Mouse (Mus musculus) limb, embryonic 11.5 days (tissue): ENCODE measurements around the gene Myof. TPM values are rescaled to one million over a fixed set of nuclear protein-coding genes. Genes with fewer than 3 reads are reported as not detected.

Source experiments
- ATAC-seq: fragments of 200-750 bp; cut with Nextera tagmentation; 2 replicates; pipeline ENCODE4 v1.8.0; 2017; ENCODE audit warnings: low read depth; ENCODE audit not compliant: insufficient number of reproducible peaks, low FRiP score, low TSS enrichment
- DNase-seq: peaks from one replicate; pipeline ENCODE4 v3.0.0-alpha.2; 2015; ENCODE audit warnings: low spot score
- H3K27ac ChIP-seq: fragments of 300-500 bp; sonication (generic); replicated peaks from 2 replicates; pipeline ENCODE4 v1.5.1; 2014; ENCODE audit warnings: low read depth, mild to moderate bottlenecking, low read length
- H3K27me3 ChIP-seq: fragments of 300-500 bp; sonication (generic); 2 replicates; pipeline ENCODE4 v1.6.1; 2014; ENCODE audit warnings: mild to moderate bottlenecking, low read length, mixed read lengths; ENCODE audit not compliant: control insufficient read depth, insufficient read depth
- H3K36me3 ChIP-seq: fragments of 300-500 bp; sonication (generic); 2 replicates; pipeline ENCODE4 v1.6.1; 2014; ENCODE audit warnings: mild to moderate bottlenecking, low read length, moderate library complexity, mixed read lengths; ENCODE audit not compliant: control insufficient read depth, insufficient read depth
- H3K4me1 ChIP-seq: fragments of 300-500 bp; sonication (generic); 2 replicates; pipeline ENCODE4 v1.6.1; 2014; ENCODE audit warnings: low read length, mixed read lengths; ENCODE audit not compliant: control insufficient read depth, insufficient read depth
- H3K4me2 ChIP-seq: fragments of 300-500 bp; sonication (generic); 2 replicates; pipeline ENCODE4 v1.6.1; 2014; ENCODE audit warnings: low read depth, mild to moderate bottlenecking, moderate library complexity; ENCODE audit not compliant: severe bottlenecking
- H3K4me3 ChIP-seq: fragments of 300-500 bp; sonication (generic); 2 replicates; pipeline ENCODE4 v1.5.1; 2014; ENCODE audit warnings: low read depth, low read length
- H3K9ac ChIP-seq: fragments of 300-500 bp; sonication (generic); 2 replicates; pipeline ENCODE4 v1.6.1; 2014; ENCODE audit warnings: mild to moderate bottlenecking, low read length
- H3K9me3 ChIP-seq: fragments of 300-500 bp; sonication (generic); 2 replicates; pipeline ENCODE4 v1.6.1; 2016; ENCODE audit warnings: low read length; ENCODE audit not compliant: control insufficient read depth
- WGBS: fragments of 180-500 bp; shearing (Covaris S2); extraction: QIAGEN DNeasy Blood & Tissue Kit; methylation state at CpG from one replicate; pipeline ENCODE4 v1.1.7; 2014; 5-methylcytosine and 5-hydroxymethylcytosine counted together
- polyA plus RNA-seq: library from polyadenylated mRNA; unstranded; fragments of >200 nt; fragmentation: Nextera tagmentation; extraction: Ambion mirVana; gene quantifications from 2 replicates; pipeline ENCODE4 v1.2.1, GENCODE M21; 2014

Myof gene
- polyA plus RNA-seq, 1 experiment from 2014 or later, result 3.1 TPM

- H3K4me1 ChIP-seq, result peaks cover 3% of the 10 kb centered on the region; the same call in 1 of the 2 replicates
- ATAC-seq (no peak), DNase-seq (no peak)
- H3K4me3 ChIP-seq, result no peak overlapping the region
- no peak overlapping the region for H3K27ac ChIP-seq
- WGBS, result 4% methylated on average over 9 of the region's 9 CpGs
- H3K4me2 ChIP-seq, result no peak overlapping the region
- H3K9ac ChIP-seq, result no peak overlapping the region
- peaks cover 20% of the 10 kb centered on the region for H3K27me3 ChIP-seq
- H3K9me3 ChIP-seq, result no peaks in the 10 kb centered on the region
- no peaks in the 10 kb centered on the region for H3K36me3 ChIP-seq
Observed at GRCm38 (mm10) chr19:37881431-37882081, 161.8 kb downstream of the Myof start.

DNA sequence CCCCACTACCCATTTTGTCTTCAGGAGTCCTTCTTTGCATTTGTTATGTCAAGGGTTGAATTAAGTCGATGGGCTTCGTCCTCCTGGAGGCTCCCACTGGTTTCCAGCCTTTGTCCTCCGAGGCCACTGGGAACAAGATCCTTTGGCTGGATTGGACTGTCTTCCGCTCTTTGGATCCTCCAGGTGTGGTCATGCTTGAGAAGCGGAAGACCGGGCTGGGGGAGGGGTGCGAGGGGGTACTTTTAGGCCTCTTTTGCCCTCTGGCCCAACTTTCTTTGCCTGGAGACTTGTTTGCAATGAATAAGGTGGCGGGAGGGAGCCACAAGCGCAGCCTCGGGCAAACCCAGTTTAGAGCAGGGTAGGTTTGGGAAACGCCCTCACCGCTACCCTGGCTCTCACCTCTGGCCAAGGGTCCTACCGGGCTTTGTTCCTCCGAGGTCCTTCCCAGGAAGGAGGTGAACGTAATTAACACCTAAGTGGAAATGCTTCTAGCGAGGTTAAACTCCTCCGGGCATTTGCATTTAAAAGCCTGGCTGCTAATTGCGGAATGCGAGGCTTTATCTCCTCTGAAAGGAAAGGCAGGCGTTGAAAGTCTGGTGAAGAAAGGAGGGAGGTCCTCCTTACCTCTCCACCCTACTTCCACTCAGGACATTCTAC, 165.7 kb downstream of the Myof start:
- H3K4me3 ChIP-seq, result no peak overlapping the region; the same call in 1 of the 2 replicates

GRCm38 (mm10) chr19:37876605-37877245, 166.7 kb downstream of the Myof start:
- 56% methylated on average over 6 of the region's 6 CpGs for WGBS
- Histone ChIP-seq H3K4me3 (no peak overlapping the region), H3K4me1 (no peaks in the 10 kb centered on the region), H3K4me2 (no peak overlapping the region), H3K9me3 (no peaks in the 10 kb centered on the region), H3K27ac (no peak overlapping the region), H3K9ac (no peak overlapping the region), H3K36me3 (no peaks in the 10 kb centered on the region), H3K27me3 (peaks cover 21% of the 10 kb centered on the region)
- DNase-seq (no peak), ATAC-seq (no peak)

More for the DNA sequence above, 165.7 kb downstream of the Myof start:
- DNase-seq (peak; percentile 34), ATAC-seq (no peak)
- no peaks in the 10 kb centered on the region for H3K9me3 ChIP-seq
- H3K4me1 ChIP-seq, result no peaks in the 10 kb centered on the region
- H3K4me2 ChIP-seq, result peak overlapping the region; percentile 33; the same call in 1 of the 2 replicates
- no peaks in the 10 kb centered on the region for H3K36me3 ChIP-seq
- H3K9ac ChIP-seq, result no peak overlapping the region
- H3K27ac ChIP-seq, result no peak overlapping the region
- H3K27me3 ChIP-seq, result peaks cover 21% of the 10 kb centered on the region
- WGBS, result 2% methylated on average over 20 of the region's 20 CpGs

GRCm38 (mm10) chr19:37873499-37873898, 169.9 kb downstream of the Myof start:
- Histone ChIP-seq H3K36me3 (no peaks in the 10 kb centered on the region), H3K4me3 (no peak overlapping the region)
- no peak for DNase-seq

DNA sequence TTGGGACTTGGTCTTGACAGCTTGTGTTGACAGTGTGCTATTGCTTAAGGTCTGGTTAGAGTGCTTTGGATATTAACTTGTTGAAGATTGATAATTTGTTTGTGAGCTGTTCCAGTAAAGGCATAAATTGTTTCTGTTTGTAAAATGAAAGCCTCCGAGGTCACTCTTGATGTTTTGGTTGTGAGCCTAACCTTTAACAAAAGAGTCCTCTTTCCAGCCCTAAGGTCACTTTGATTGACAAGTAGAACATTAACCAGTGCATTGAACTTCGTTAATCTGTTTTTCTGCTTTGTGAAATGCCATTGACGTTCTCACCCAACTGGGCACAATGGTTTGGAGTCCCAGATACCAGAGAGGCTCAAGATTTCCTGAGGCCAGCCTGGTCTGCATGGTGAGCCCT, 175.8 kb downstream of the Myof start:
- Histone ChIP-seq H3K27ac (no peak overlapping the region), H3K27me3 (no peaks in the 10 kb centered on the region), H3K36me3 (no peaks in the 10 kb centered on the region), H3K4me1 (no peaks in the 10 kb centered on the region), H3K9ac (no peak overlapping the region), H3K4me3 (no peak overlapping the region), H3K4me2 (no peak overlapping the region), H3K9me3 (no peaks in the 10 kb centered on the region)
- WGBS, result 83% methylated on average over 3 of the region's 3 CpGs
- DNase-seq (no peak), ATAC-seq (no peak)

More at GRCm38 (mm10) chr19:37873499-37873898, 169.9 kb downstream of the Myof start:
- H3K9me3 ChIP-seq, result no peaks in the 10 kb centered on the region
- peaks cover 15% of the 10 kb centered on the region for H3K27me3 ChIP-seq
- no peak for ATAC-seq
- H3K4me1 ChIP-seq, result no peaks in the 10 kb centered on the region
- H3K27ac ChIP-seq, result no peak overlapping the region
- WGBS, result 84% methylated on average over 1 of the region's 1 CpGs
- H3K9ac ChIP-seq, result no peak overlapping the region
- no peak overlapping the region for H3K4me2 ChIP-seq

GRCm38 (mm10) chr19:37866994-37867393, 176.4 kb downstream of the Myof start:
- Histone ChIP-seq H3K27ac (no peak overlapping the region), H3K9me3 (no peaks in the 10 kb centered on the region), H3K9ac (no peak overlapping the region), H3K36me3 (no peaks in the 10 kb centered on the region), H3K27me3 (no peaks in the 10 kb centered on the region), H3K4me3 (no peak overlapping the region), H3K4me1 (no peaks in the 10 kb centered on the region), H3K4me2 (no peak overlapping the region)
- ATAC-seq (no peak), DNase-seq (no peak)
- WGBS, result 91% methylated on average over 6 of the region's 6 CpGs

GRCm38 (mm10) chr19:37861171-37861570, 182.2 kb downstream of the Myof start:
- no peak for DNase-seq
- Histone ChIP-seq H3K27me3 (no peaks in the 10 kb centered on the region), H3K4me1 (no peaks in the 10 kb centered on the region), H3K27ac (no peak overlapping the region), H3K9me3 (no peaks in the 10 kb centered on the region), H3K4me2 (no peak overlapping the region), H3K9ac (no peak overlapping the region), H3K4me3 (no peak overlapping the region), H3K36me3 (no peaks in the 10 kb centered on the region)
- 89% methylated on average over 1 of the region's 1 CpGs for WGBS
- no peak for ATAC-seq

GRCm38 (mm10) chr19:37860267-37860666, 183.1 kb downstream of the Myof start:
- Histone ChIP-seq H3K4me3 (no peak overlapping the region), H3K9me3 (no peaks in the 10 kb centered on the region), H3K9ac (no peak overlapping the region), H3K27ac (no peak overlapping the region), H3K4me1 (no peaks in the 10 kb centered on the region), H3K4me2 (no peak overlapping the region), H3K36me3 (no peaks in the 10 kb centered on the region), H3K27me3 (no peaks in the 10 kb centered on the region)
- ATAC-seq (no peak), DNase-seq (no peak)
- 86% methylated on average over 1 of the region's 1 CpGs for WGBS
